Mouse (Mus musculus) G1E (cell line): ENCODE measurements around the gene Ptgdr.
"Not testable (repeated sequence)": the region's sequence is repeated elsewhere in the genome, so short reads cannot be mapped to it uniquely, and the experiment has no call there.

Experiments used
- CTCF ChIP-seq: IDR thresholded peaks from 2 replicates; pipeline ENCODE4 v1.5.1; 2012; ENCODE audit warnings: low read depth, low read length, inconsistent platforms, mixed read lengths
- GATA1 ChIP-seq: IDR thresholded peaks from 2 replicates; pipeline ENCODE4 v1.6.1; 2012; ENCODE audit warnings: borderline replicate concordance, low read length, inconsistent platforms, mixed read lengths
- TAL1 ChIP-seq: conservative IDR thresholded peaks from 2 replicates; pipeline ENCODE4 v1.6.1; 2012; ENCODE audit warnings: low read depth, low read length, inconsistent platforms, mixed read lengths

GRCm38 (mm10) chr14:44813152-44813551 is 46.0 kb downstream of the Ptgdr start:
- not testable (repeated sequence) for TF ChIP-seq CTCF, GATA1, TAL1
